Mouse (Mus musculus): ENCODE measurements around the gene Shmt1. TPM values are rescaled to one million over a fixed set of nuclear protein-coding genes. Genes with fewer than 3 reads are reported as not detected.

The Shmt1 gene
- total RNA-seq (2023; ENCODE audit: inconsistent age) = 8.1 to 18.5 TPM (median 14.3 TPM) in 4 replicates

DNA sequence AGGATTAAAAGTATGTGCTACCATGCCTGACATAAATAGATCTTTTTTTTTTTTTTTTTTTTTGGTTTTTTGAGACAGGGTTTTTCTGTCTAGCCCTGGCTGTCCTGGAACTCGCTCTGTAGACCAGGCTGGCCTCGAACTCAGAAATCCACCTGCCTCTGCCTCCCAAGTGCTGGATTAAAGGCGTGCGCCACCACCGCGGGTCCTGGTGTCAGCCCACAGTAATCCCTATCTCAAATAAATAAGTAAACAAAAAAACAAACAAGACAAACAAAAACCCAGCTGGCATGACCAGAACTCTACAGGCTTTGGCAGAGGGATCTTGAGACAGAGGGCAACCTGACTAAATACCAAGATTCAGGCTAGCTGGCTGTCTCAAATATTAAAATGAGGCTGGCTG lies at the start of gene Shmt1:
TSS of gene Shmt1 (minus strand) at position 101 of the 400 bp plus-strand sequence.

DNA sequence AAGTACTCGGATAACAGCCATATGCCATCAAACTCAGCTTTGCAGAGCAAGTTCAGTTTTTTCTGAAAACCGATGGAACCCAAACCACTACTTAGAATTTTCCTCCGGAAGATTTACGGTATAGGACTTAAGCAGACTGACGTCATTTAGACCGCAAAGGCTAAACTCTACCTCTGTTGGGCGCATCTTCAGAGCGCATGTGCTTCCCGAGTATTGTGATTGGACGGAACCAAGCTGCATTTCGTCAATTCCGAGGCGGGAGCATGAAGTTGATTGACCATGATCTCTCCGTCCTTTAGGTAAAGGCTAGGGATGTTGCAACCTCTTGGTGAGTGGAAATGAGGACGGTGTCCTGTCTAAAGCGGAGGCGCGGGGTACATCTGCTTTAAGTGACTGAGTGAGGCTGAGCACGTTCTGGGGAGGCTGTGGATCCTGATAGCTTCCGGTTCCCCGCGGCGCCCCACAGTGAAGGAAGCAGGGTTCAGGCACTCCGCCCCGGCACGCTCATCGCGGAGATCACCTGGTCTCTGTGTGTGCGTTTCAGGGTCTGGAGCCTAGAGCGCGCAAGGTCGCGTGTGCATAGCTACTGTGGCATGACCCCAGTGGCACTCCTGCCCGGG lies 19.0 kb upstream of the Shmt1 start, which contains the start of gene Dhrs7b:
TSS of gene Dhrs7b (plus strand) at position 199 of the 620 bp plus-strand sequence.

DNA sequence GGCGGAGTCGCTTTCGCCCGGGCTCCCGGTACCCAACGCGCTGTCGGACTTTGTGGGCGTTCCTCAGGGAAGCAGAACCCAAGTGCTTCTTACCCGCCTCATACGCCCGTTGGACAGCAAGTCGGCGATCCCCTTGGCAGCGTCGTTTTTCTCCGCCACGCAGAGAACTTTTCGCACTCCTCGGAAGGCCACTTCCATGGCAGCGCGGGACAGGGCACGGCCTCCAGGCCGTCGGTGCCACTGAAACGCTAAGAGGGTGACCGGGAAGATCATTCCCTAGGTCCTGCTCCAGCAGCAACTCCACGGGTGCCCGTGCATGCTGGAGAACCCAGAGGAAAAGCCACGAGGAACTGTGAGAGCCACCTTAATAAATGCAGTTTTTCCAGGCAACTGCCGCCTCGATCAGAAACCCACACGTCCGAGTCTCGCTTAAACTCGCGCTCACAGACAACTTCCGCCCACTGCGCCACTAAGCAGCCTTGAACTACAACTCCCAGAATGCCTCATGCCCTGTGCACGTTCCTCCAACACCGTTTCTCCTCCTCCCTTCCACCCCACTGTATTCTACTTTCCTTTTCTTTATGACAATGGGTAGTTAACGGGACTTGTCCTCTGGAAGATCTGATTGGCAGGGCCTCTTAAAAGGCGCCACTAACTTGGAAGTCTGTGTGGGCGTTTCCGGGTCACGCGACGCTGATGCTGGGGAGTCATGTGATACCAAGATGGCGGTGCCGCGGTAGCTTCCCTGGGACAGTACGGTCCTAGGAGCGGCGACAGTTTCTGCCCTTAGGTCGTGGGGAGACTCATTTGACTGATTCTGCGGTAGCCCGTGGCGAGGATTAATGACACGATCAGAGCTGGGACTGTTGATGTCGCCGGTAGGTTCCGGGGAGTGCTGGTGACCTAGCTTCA lies 34.4 kb downstream of the Shmt1 start, which contains the start of the genes Top3a and Smcr8:
TSS of gene Top3a (minus strand) at position 537 of the 912 bp plus-strand sequence.
TSS of gene Smcr8 (plus strand) at position 696 of the 912 bp plus-strand sequence.

Other genes starting within 250 kb of the Shmt1 start
- gene Llgl1, start 112.0 kb downstream of the Shmt1 start, total RNA-seq (2023; ENCODE audit: inconsistent age) = 31.6 to 35.6 TPM (median 32.4 TPM) in 4 replicates
- gene Flii, start 84.5 kb downstream of the Shmt1 start, total RNA-seq (2023; ENCODE audit: inconsistent age) = 179 to 217 TPM (median 197 TPM) in 4 replicates
- 9.8 to 11.5 TPM (median 10.2 TPM) in 4 replicates for gene Mief2, start 83.3 kb downstream of the Shmt1 start, total RNA-seq (2023; ENCODE audit: inconsistent age)
- gene Top3a, start 34.4 kb downstream of the Shmt1 start, total RNA-seq (2023; ENCODE audit: inconsistent age) = 21.4 to 26.8 TPM (median 24.8 TPM) in 4 replicates
- gene Smcr8, start 34.2 kb downstream of the Shmt1 start, total RNA-seq (2023; ENCODE audit: inconsistent age) = 97.2 to 108 TPM (median 107 TPM) in 4 replicates
- gene Dhrs7b, start 18.9 kb upstream of the Shmt1 start, total RNA-seq (2023; ENCODE audit: inconsistent age) = 12.1 to 14.4 TPM (median 13.6 TPM) in 4 replicates
- gene Tmem11, start 67.6 kb upstream of the Shmt1 start, total RNA-seq (2023; ENCODE audit: inconsistent age) = 19.3 to 23.7 TPM (median 20.1 TPM) in 4 replicates
- gene Natd1, start 103.0 kb upstream of the Shmt1 start, total RNA-seq (2023; ENCODE audit: inconsistent age) = 28.5 to 36.0 TPM (median 31.5 TPM) in 4 replicates
- 29.4 to 37.7 TPM (median 35.5 TPM) in 4 replicates for gene Map2k3, start 120.3 kb upstream of the Shmt1 start, total RNA-seq (2023; ENCODE audit: inconsistent age)
- gene Kcnj12, start 210.8 kb upstream of the Shmt1 start, total RNA-seq (2023; ENCODE audit: inconsistent age) = not detected in 4 replicates